Mouse (Mus musculus): ENCODE results near the gene Man1b1. TPM values are rescaled to one million over a fixed set of nuclear protein-coding genes. Genes with fewer than 3 reads are reported as not detected.

The Man1b1 gene
- polyA plus RNA-seq, 1 experiment from 2014 or later = 75.8 TPM

- H3K4me3 ChIP-seq = no peak overlapping the region
- no peak overlapping the region for H3K9ac ChIP-seq
- no peak for ATAC-seq (ENCODE audit: insufficient number of reproducible peaks, insufficient read depth, low FRiP score, low TSS enrichment)
- WGBS = 7% methylated on average over 11 of the region's 11 CpGs
- no peaks in the 10 kb centered on the region for H3K4me1 ChIP-seq
- H3K36me3 ChIP-seq = no peaks in the 10 kb centered on the region
- H3K27ac ChIP-seq = no peak overlapping the region
- H3K4me2 ChIP-seq (replicated peaks) = no peak overlapping the region
- peaks cover 89% of the 10 kb centered on the region for H3K27me3 ChIP-seq
- no peaks in the 10 kb centered on the region for H3K9me3 ChIP-seq
Measured at GRCm38 (mm10) chr2:25311491-25311891, 20.6 kb upstream of the Man1b1 start.

DNA sequence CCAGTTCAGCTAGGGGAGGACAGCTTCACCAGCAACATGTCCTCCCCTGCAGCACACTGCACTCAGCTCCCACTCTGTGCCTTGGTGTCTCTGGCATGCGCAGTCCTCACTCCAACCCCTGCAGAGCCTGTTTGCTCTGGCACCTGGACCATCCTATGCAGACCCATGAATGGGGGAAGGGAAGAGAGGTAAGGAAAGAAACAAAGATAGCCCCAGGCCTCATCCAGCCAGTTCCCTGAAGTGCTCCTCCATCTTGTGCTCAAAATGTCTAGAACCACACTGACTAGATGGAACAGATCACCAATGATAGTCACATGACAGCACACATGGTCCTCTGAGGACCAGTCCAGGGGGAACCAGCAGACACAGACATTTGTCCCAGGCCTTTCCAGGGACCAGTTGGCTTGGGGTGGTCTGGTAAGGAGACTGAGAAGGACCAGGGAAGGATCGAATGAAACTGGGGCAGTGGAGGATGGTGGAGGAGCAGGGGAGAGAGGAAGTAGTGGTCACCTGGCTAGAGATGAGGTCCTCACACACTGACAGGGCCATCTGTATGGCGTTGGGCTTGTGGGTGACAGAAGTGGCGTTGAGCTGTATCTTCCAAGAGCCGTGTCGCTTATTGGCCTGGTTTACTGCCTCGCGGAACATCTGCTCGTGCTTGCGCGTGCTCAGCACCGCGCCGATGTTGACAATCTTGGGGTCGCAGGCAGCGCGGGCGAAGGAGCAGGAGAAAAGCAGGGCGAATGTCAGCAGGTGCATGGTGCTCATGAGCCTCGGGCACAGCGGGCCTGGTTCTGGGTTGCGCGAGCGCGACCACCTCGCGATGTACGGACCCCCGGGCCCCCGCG lies 13.8 kb upstream of the Man1b1 start:
- ATAC-seq (ENCODE audit: insufficient number of reproducible peaks, insufficient read depth, low FRiP score, low TSS enrichment) = peak; percentile 41; the same call in 1 of the 2 replicates
- Histone ChIP-seq H3K9me3 (no peaks in the 10 kb centered on the region), H3K27ac (no peak overlapping the region), H3K4me2 (replicated peaks) (peak overlapping the region; percentile 55), H3K9ac (no peak overlapping the region), H3K36me3 (no peaks in the 10 kb centered on the region), H3K4me3 (peak overlapping the region; percentile 30), H3K4me1 (peaks cover 9% of the 10 kb centered on the region; the same call in 1 of the 2 replicates), H3K27me3 (peaks cover 76% of the 10 kb centered on the region)
- WGBS = 8% methylated on average over 31 of the region's 31 CpGs

GRCm38 (mm10) chr2:25318971-25319773 lies 13.0 kb upstream of the Man1b1 start, which contains the start of gene Grin1:
Grin1 (minus strand) TSS chr2:25319187.
- 10% methylated on average over 58 of the region's 58 CpGs for WGBS
- no peak within 1 kb of the TSS for H3K9ac ChIP-seq
- H3K36me3 ChIP-seq = no peaks in the 10 kb centered on the region
- H3K4me1 ChIP-seq = peaks cover 9% of the 10 kb centered on the region; the same call in 1 of the 2 replicates
- peak within 1 kb of the TSS; percentile 55 for H3K4me2 ChIP-seq (replicated peaks)
- H3K4me3 ChIP-seq = peak within 1 kb of the TSS; percentile 30
- H3K9me3 ChIP-seq = no peaks in the 10 kb centered on the region
- no peak within 1 kb of the TSS for H3K27ac ChIP-seq
- peaks cover 69% of the 10 kb centered on the region for H3K27me3 ChIP-seq
- ATAC-seq (ENCODE audit: insufficient number of reproducible peaks, insufficient read depth, low FRiP score, low TSS enrichment) = 0 out of 2 replicates have a peak, but pooled peaks have one; percentile 28

- no peaks in the 10 kb centered on the region for H3K36me3 ChIP-seq
- no peak overlapping the region for H3K9ac ChIP-seq
- H3K4me2 ChIP-seq (replicated peaks) = no peak overlapping the region
- H3K27ac ChIP-seq = no peak overlapping the region
- ATAC-seq (ENCODE audit: insufficient number of reproducible peaks, insufficient read depth, low FRiP score, low TSS enrichment) = no peak
- no peak overlapping the region for H3K4me3 ChIP-seq
- H3K27me3 ChIP-seq = peaks cover 61% of the 10 kb centered on the region
- 42% methylated on average over 2 of the region's 2 CpGs for WGBS
- H3K9me3 ChIP-seq = no peaks in the 10 kb centered on the region
- peaks cover 9% of the 10 kb centered on the region; the same call in 1 of the 2 replicates for H3K4me1 ChIP-seq
Measured at GRCm38 (mm10) chr2:25320084-25320483, 12.1 kb upstream of the Man1b1 start.

DNA sequence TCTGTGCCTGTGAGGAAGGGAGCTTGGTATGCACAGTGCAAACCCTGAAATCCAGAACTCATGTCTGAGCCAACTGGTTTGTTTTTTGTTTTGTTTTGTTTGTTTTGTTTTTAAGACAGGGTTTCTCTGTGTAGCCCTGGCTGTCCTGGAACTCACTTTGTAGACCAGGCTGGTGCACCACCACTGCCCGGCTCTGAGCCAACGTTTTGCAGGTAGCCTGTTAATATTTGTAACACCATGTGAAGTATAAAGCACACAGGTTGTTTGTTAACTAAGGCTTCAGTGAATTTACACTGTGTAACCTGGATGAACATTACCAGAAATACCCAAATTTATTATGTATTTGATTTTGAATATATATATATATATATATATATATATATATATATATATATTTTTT lies 6.1 kb upstream of the Man1b1 start:
- WGBS = 78% methylated on average over 2 of the region's 2 CpGs
- H3K4me1 ChIP-seq = no peaks in the 10 kb centered on the region
- no peaks in the 10 kb centered on the region for H3K36me3 ChIP-seq
- H3K4me2 ChIP-seq (replicated peaks) = no peak overlapping the region
- no peak for ATAC-seq (ENCODE audit: insufficient number of reproducible peaks, insufficient read depth, low FRiP score, low TSS enrichment)
- no peak overlapping the region for H3K9ac ChIP-seq
- peaks cover 11% of the 10 kb centered on the region for H3K27me3 ChIP-seq
- H3K4me3 ChIP-seq = no peak overlapping the region
- H3K9me3 ChIP-seq = no peaks in the 10 kb centered on the region
- no peak overlapping the region for H3K27ac ChIP-seq

DNA sequence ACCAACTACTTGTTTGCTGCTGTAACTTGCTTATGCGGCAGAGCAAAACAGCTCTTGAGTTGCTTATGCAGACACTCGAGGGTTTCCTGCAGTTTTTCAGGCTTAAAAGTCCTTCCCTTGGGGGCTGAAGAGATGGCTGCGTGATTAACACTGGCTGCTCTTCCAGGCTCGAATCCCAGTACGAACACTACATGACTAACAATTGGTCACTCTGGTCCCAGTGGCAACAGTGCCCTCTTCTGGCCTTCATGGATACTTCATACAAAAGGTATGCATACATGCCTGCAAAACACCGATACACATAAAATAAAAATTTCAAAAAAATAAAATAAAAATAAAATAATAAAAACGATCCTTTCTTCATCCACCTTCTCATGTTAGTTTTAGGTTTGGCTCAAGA lies 3.7 kb upstream of the Man1b1 start:
- H3K36me3 ChIP-seq = no peaks in the 10 kb centered on the region
- 37% methylated on average over 7 of the region's 7 CpGs for WGBS
- no peak overlapping the region for H3K9ac ChIP-seq
- H3K27ac ChIP-seq = no peak overlapping the region
- no peaks in the 10 kb centered on the region for H3K9me3 ChIP-seq
- H3K4me2 ChIP-seq (replicated peaks) = no peak overlapping the region
- ATAC-seq (ENCODE audit: insufficient number of reproducible peaks, insufficient read depth, low FRiP score, low TSS enrichment) = no peak
- H3K4me1 ChIP-seq = peaks cover 10% of the 10 kb centered on the region
- no peaks in the 10 kb centered on the region for H3K27me3 ChIP-seq
- no peak overlapping the region for H3K4me3 ChIP-seq

DNA sequence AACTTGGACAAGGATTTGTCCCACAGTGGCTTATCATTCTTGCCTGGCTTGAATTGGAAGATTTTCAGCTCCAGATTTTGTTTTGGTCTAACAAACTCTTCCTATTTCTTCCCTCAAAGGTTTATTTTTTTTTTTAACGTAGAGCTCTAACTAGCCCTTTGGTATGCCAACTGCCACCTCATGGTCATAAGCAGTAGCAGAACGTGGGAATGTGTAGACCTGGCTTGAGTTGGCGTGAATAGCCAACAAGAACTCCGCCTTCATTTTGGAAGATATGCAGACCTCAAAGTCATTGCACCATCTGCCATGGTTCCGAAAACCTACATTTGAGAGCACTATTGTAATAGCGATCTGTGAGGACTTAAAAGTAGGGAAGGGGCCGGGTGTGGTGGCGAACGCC lies 668 bp upstream of the Man1b1 start:
- 65% methylated on average over 9 of the region's 9 CpGs for WGBS
- H3K36me3 ChIP-seq = peaks cover 23% of the 10 kb centered on the region
- peak overlapping the region; percentile 51 for H3K4me2 ChIP-seq (replicated peaks)
- peak overlapping the region; percentile 93 for H3K4me3 ChIP-seq
- no peak overlapping the region for H3K27ac ChIP-seq
- H3K4me1 ChIP-seq = peaks cover 15% of the 10 kb centered on the region
- H3K9me3 ChIP-seq = no peaks in the 10 kb centered on the region
- no peak for ATAC-seq (ENCODE audit: insufficient number of reproducible peaks, insufficient read depth, low FRiP score, low TSS enrichment)
- H3K9ac ChIP-seq = peak overlapping the region; percentile 85; the same call in 1 of the 2 replicates
- H3K27me3 ChIP-seq = no peaks in the 10 kb centered on the region

GRCm38 (mm10) chr2:25333569-25333968 lies 1.4 kb downstream of the Man1b1 start:
- H3K36me3 ChIP-seq = peaks cover 44% of the 10 kb centered on the region
- peak overlapping the region; percentile 93 for H3K4me3 ChIP-seq
- no peak overlapping the region for H3K27ac ChIP-seq
- peak overlapping the region; percentile 91 for H3K4me2 ChIP-seq (replicated peaks)
- 77% methylated on average over 2 of the region's 2 CpGs for whole genome bisulfite sequencing
- peaks cover 15% of the 10 kb centered on the region for H3K4me1 ChIP-seq
- no peaks in the 10 kb centered on the region for H3K9me3 ChIP-seq
- H3K9ac ChIP-seq = peak overlapping the region; percentile 85
- H3K27me3 ChIP-seq = no peaks in the 10 kb centered on the region
- ATAC-seq (ENCODE audit: insufficient number of reproducible peaks, insufficient read depth, low FRiP score, low TSS enrichment) = no peak

- H3K4me2 ChIP-seq (replicated peaks) = no peak overlapping the region
- H3K27me3 ChIP-seq = no peaks in the 10 kb centered on the region
- H3K27ac ChIP-seq = no peak overlapping the region
- H3K9me3 ChIP-seq = no peaks in the 10 kb centered on the region
- no peak for ATAC-seq (ENCODE audit: insufficient number of reproducible peaks, insufficient read depth, low FRiP score, low TSS enrichment)
- peaks cover 81% of the 10 kb centered on the region for H3K36me3 ChIP-seq
- H3K4me3 ChIP-seq = no peak overlapping the region
- no peak overlapping the region for H3K9ac ChIP-seq
- 93% methylated on average over 6 of the region's 6 CpGs for WGBS
- H3K4me1 ChIP-seq = peaks cover 6% of the 10 kb centered on the region
Measured at GRCm38 (mm10) chr2:25338303-25338702, 6.2 kb downstream of the Man1b1 start.

GRCm38 (mm10) chr2:25348162-25348561 lies 16.0 kb downstream of the Man1b1 start:
- Histone ChIP-seq H3K9me3 (no peaks in the 10 kb centered on the region), H3K36me3 (peaks cover 97% of the 10 kb centered on the region), H3K4me3 (no peak overlapping the region), H3K27ac (no peak overlapping the region), H3K4me2 (replicated peaks) (no peak overlapping the region), H3K4me1 (no peaks in the 10 kb centered on the region), H3K9ac (no peak overlapping the region), H3K27me3 (no peaks in the 10 kb centered on the region)
- WGBS = 94% methylated on average over 7 of the region's 7 CpGs
- ATAC-seq (ENCODE audit: insufficient number of reproducible peaks, insufficient read depth, low FRiP score, low TSS enrichment) = no peak

GRCm38 (mm10) chr2:25349499-25349898 lies 17.4 kb downstream of the Man1b1 start:
- H3K27me3 ChIP-seq = no peaks in the 10 kb centered on the region
- no peak overlapping the region for H3K9ac ChIP-seq
- H3K9me3 ChIP-seq = no peaks in the 10 kb centered on the region
- no peak for ATAC-seq (ENCODE audit: insufficient number of reproducible peaks, insufficient read depth, low FRiP score, low TSS enrichment)
- H3K4me3 ChIP-seq = no peak overlapping the region
- no peak overlapping the region for H3K4me2 ChIP-seq (replicated peaks)
- no peak overlapping the region for H3K27ac ChIP-seq
- 93% methylated on average over 4 of the region's 4 CpGs for WGBS
- H3K36me3 ChIP-seq = peaks cover 87% of the 10 kb centered on the region
- H3K4me1 ChIP-seq = no peaks in the 10 kb centered on the region

Measured in embryonic facial prominence, embryonic 12.5 days (tissue).